Mouse (Mus musculus): ENCODE results near the gene Rpe. TPM values are rescaled to one million over a fixed set of nuclear protein-coding genes. Genes with fewer than 3 reads are reported as not detected.
"Not testable (repeated sequence)": the region's sequence is repeated elsewhere in the genome, so short reads cannot be mapped to it uniquely, and the experiment has no call there.

Gene Rpe
- total and polyA plus RNA-seq, 2 experiments: 8.6 to 29.4 TPM

DNA sequence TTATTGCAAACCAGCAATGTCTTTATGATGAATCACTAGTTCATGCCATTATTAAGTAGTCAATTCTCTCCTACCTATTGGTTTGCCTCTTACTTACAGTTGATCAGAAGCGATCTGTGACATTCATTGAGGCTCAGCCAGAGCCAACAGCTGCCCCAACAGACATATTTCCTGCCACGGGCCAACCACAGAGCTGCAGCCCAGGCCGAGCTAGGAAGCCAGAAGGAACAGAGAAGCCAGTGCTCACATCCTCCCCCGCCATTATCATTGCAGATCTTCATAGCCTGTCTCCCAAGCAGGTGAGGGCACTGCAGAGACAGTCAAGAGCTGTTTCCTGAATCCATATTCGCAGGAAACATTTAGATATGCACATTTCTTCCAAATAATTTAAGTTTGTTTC, 6.4 kb upstream of the Rpe start:
- Histone ChIP-seq H3K27me3 (ENCODE audit: control insufficient read depth, insufficient read depth, low read length) (no peaks in the 10 kb centered on the region), H3K79me2 (ENCODE audit: control insufficient read depth, insufficient read depth, low read length) (no peaks in the 10 kb centered on the region), H3K4me1 (ENCODE audit: control insufficient read depth, insufficient read depth, low read length) (no peaks in the 10 kb centered on the region), H3K36me3 (ENCODE audit: control insufficient read depth, insufficient read depth, low read length) (no peaks in the 10 kb centered on the region), H3K27ac (replicated peaks; ENCODE audit: insufficient read depth, low read depth, low read length) (no peak overlapping the region), H3K9ac (ENCODE audit: low read depth, low read length) (no peak overlapping the region), H3K4me3 (ENCODE audit: insufficient read depth, low read depth, low read length) (no peak overlapping the region)
- no peak for TF ChIP-seq POLR2A (IDR thresholded peaks at IDR 0.05; ENCODE audit: extremely low read depth, insufficient read depth, low read length)
- TF ChIP-seq CTCF (IDR thresholded peaks at IDR 0.05; ENCODE audit: low read depth, low read length): no peak
- 74% methylated on average over 5 of the region's 5 CpGs for WGBS
- DNase-seq (ENCODE audit: extremely low read depth, low read depth, low spot score): no peak

DNA sequence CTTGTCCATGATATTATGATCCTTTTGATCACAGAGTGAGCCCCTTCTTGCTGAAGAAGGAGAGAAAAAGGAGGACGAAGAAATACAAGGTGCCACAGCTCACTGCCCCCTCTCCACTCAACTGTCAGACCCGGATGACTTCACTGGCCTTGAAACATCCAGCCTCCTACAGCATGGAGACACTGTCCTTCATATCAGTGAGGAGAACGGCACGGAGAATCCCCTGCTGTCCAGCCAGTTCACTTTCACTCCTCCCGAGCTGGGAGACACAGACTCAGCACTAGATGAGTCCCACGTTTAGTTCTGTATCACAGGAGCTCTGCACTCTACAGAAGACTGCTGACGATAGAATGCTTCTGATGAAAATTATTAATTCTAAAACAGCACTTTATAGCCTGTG, 5.3 kb upstream of the Rpe start:
- no peak for DNase-seq (ENCODE audit: extremely low read depth, low read depth, low spot score)
- Histone ChIP-seq H3K79me2 (ENCODE audit: control insufficient read depth, insufficient read depth, low read length) (no peaks in the 10 kb centered on the region), H3K27ac (replicated peaks; ENCODE audit: insufficient read depth, low read depth, low read length) (no peak overlapping the region), H3K36me3 (ENCODE audit: control insufficient read depth, insufficient read depth, low read length) (no peaks in the 10 kb centered on the region), H3K4me3 (ENCODE audit: insufficient read depth, low read depth, low read length) (no peak overlapping the region), H3K27me3 (ENCODE audit: control insufficient read depth, insufficient read depth, low read length) (no peaks in the 10 kb centered on the region), H3K4me1 (ENCODE audit: control insufficient read depth, insufficient read depth, low read length) (no peaks in the 10 kb centered on the region; the same call in 1 of the 2 replicates), H3K9ac (ENCODE audit: low read depth, low read length) (no peak overlapping the region)
- 58% methylated on average over 7 of the region's 7 CpGs for WGBS
- TF ChIP-seq POLR2A (IDR thresholded peaks at IDR 0.05; ENCODE audit: extremely low read depth, insufficient read depth, low read length) (no peak), CTCF (IDR thresholded peaks at IDR 0.05; ENCODE audit: low read depth, low read length) (no peak)

DNA sequence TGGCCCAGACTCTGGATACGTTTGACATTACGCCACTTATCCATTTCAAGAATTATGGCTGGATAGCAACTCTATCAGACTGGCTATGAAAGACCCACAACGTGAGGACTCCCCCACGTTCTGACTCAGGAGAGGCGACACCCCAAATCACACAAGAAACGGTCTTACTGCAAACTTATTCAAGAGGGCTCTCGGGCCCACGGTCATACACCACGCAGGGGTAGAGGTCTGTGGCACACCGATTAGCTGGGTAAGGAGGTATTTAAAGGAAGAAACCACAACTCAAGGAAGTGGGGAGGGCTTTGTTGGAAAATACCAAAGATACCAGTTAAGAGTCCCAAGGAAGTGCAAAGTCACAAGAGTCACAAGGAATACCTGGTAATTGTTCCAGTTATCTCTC, 1.0 kb upstream of the Rpe start:
- 94% methylated on average over 10 of the region's 10 CpGs for WGBS
- not testable (repeated sequence) for H3K4me1 ChIP-seq (ENCODE audit: control insufficient read depth, insufficient read depth, low read length); H3K9ac ChIP-seq (ENCODE audit: low read depth, low read length); H3K27me3 ChIP-seq (ENCODE audit: control insufficient read depth, insufficient read depth, low read length); H3K27ac ChIP-seq (replicated peaks; ENCODE audit: insufficient read depth, low read depth, low read length); H3K4me3 ChIP-seq (ENCODE audit: insufficient read depth, low read depth, low read length); DNase-seq (ENCODE audit: extremely low read depth, low read depth, low spot score); H3K36me3 ChIP-seq (ENCODE audit: control insufficient read depth, insufficient read depth, low read length)
- H3K79me2 ChIP-seq (ENCODE audit: control insufficient read depth, insufficient read depth, low read length): peaks cover 12% of the 10 kb centered on the region; the same call in 1 of the 2 replicates

DNA sequence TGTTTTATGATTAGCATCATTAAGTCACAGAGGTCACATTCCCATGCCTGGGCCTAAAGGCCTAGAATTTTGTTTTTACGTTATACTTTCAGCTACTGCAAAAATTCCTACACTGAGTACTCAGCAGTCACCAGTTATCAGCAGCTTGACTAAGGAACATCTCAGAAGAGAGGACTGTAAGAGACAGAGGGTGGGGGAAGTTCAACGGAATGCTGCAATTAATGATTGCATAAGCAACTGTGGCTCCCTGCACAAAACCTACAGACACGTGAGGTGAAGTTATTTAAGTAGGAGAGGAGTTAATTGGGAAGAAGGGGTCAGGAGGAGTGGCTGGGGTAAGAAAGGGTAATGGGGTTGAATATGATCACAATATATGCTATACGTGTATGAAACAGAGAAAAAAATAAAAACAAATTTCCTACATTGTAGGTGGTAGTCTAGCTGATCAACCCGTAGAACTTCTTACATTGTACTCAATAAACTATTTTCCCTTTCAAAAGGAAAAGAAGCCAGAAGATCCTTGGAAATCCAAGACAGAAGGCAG, 410 bp upstream of the Rpe start:
- Histone ChIP-seq H3K4me3 (ENCODE audit: insufficient read depth, low read depth, low read length) (peak overlapping the region; percentile 97; the same call in 1 of the 2 replicates), H3K27me3 (ENCODE audit: control insufficient read depth, insufficient read depth, low read length) (no peaks in the 10 kb centered on the region), H3K79me2 (ENCODE audit: control insufficient read depth, insufficient read depth, low read length) (peaks cover 12% of the 10 kb centered on the region; the same call in 1 of the 2 replicates), H3K27ac (replicated peaks; ENCODE audit: insufficient read depth, low read depth, low read length) (no peak overlapping the region), H3K36me3 (ENCODE audit: control insufficient read depth, insufficient read depth, low read length) (peaks cover 2% of the 10 kb centered on the region; the same call in 1 of the 2 replicates), H3K9ac (ENCODE audit: low read depth, low read length) (no peak overlapping the region), H3K4me1 (ENCODE audit: control insufficient read depth, insufficient read depth, low read length) (peaks cover 6% of the 10 kb centered on the region)
- TF ChIP-seq CTCF (IDR thresholded peaks at IDR 0.05; ENCODE audit: low read depth, low read length): no peak
- no peak for TF ChIP-seq POLR2A (IDR thresholded peaks at IDR 0.05; ENCODE audit: extremely low read depth, insufficient read depth, low read length)
- 44% methylated on average over 5 of the region's 5 CpGs for WGBS
- no peak for DNase-seq (ENCODE audit: extremely low read depth, low read depth, low spot score)

- peak overlapping the region; percentile 97 for H3K4me3 ChIP-seq (ENCODE audit: insufficient read depth, low read depth, low read length)
- DNase-seq (ENCODE audit: extremely low read depth, low read depth, low spot score): no peak
- no peak overlapping the region for H3K27ac ChIP-seq (replicated peaks; ENCODE audit: insufficient read depth, low read depth, low read length)
- peaks cover 6% of the 10 kb centered on the region for H3K4me1 ChIP-seq (ENCODE audit: control insufficient read depth, insufficient read depth, low read length)
- no peaks in the 10 kb centered on the region for H3K27me3 ChIP-seq (ENCODE audit: control insufficient read depth, insufficient read depth, low read length)
- H3K79me2 ChIP-seq (ENCODE audit: control insufficient read depth, insufficient read depth, low read length): peaks cover 12% of the 10 kb centered on the region; the same call in 1 of the 2 replicates
- WGBS: 13% methylated on average over 2 of the region's 2 CpGs
- peaks cover 5% of the 10 kb centered on the region for H3K36me3 ChIP-seq (ENCODE audit: control insufficient read depth, insufficient read depth, low read length)
- TF ChIP-seq POLR2A (IDR thresholded peaks at IDR 0.05; ENCODE audit: extremely low read depth, insufficient read depth, low read length): no peak
- TF ChIP-seq CTCF (IDR thresholded peaks at IDR 0.05; ENCODE audit: low read depth, low read length): no peak
- peak overlapping the region; percentile 94 for H3K9ac ChIP-seq (ENCODE audit: low read depth, low read length)
Observed at GRCm38 (mm10) chr1:66701576-66701940, 927 bp downstream of the Rpe start.

DNA sequence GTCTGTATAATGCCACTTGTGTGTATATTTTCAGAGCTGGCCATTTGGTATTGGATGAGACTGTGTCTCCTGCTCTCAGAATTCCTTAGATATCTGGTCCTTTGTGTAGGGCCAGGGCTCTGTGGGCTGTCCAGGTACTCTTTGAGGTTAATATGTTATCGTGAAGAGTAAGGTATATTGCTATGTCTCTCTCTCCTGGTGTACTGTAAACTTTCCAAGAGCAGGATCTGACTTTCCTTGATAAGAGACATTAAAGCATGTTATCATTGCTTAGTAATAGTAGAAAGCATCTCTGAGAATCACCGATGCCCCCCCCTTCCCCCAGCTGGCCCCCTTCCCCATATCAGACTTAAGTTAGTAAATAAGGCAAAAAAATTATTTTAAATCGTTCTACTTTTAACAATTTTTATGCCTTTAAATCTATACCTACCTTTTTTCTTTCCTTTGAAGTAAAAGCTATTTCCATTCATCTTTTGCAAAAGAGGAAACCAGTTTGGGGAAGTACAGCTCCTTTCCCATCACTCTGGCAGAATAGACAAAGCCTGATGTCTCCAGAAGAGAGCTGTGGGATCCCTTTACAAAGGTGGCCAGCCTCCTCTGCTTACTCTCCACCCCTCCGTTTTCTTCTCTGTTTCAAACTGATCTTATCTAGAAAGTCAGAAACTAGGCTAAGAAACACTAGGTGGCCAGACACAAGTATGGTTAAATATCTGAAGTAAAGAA, 2.2 kb downstream of the Rpe start:
- H3K4me1 ChIP-seq (ENCODE audit: control insufficient read depth, insufficient read depth, low read length): peaks cover 6% of the 10 kb centered on the region
- H3K27ac ChIP-seq (replicated peaks; ENCODE audit: insufficient read depth, low read depth, low read length): no peak overlapping the region
- peaks cover 12% of the 10 kb centered on the region; the same call in 1 of the 2 replicates for H3K79me2 ChIP-seq (ENCODE audit: control insufficient read depth, insufficient read depth, low read length)
- WGBS: 86% methylated on average over 4 of the region's 4 CpGs
- no peaks in the 10 kb centered on the region for H3K27me3 ChIP-seq (ENCODE audit: control insufficient read depth, insufficient read depth, low read length)
- no peak overlapping the region for H3K9ac ChIP-seq (ENCODE audit: low read depth, low read length)
- no peak overlapping the region for H3K4me3 ChIP-seq (ENCODE audit: insufficient read depth, low read depth, low read length)
- H3K36me3 ChIP-seq (ENCODE audit: control insufficient read depth, insufficient read depth, low read length): peaks cover 14% of the 10 kb centered on the region
- TF ChIP-seq POLR2A (IDR thresholded peaks at IDR 0.05; ENCODE audit: extremely low read depth, insufficient read depth, low read length): no peak
- TF ChIP-seq CTCF (IDR thresholded peaks at IDR 0.05; ENCODE audit: low read depth, low read length): no peak
- DNase-seq (ENCODE audit: extremely low read depth, low read depth, low spot score): no peak
